Mouse (Mus musculus): ENCODE measurements at regions not wholly inside any gene's neighbourhood (a gene's known extent, or its start where the extent isn't known, plus 50 kb on each side); places are given as distances from the start of the nearest gene placed in this dataset.
"Not testable (repeated sequence)": the region's sequence is repeated elsewhere in the genome, so short reads cannot be mapped to it uniquely, and the experiment has no call there.

DNA sequence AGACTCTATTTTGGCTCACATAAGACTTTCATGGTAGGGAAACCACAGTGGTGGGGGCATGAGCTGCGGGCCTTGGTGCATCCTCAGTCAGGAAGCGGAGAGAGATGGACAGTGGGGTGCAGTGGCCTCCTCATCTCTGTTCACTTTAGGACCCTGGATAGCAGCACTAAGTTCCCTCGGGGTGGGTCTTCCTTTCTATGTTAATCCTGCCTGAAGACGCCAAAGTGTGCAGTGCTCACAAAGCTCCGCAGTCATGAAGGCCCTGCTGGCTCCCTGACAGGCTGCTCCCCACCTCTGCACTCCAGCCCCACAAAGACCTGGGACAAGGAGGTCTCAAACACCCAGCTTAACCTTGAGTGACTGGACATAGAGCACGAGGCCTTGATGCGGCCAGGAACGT, 56.8 kb downstream of the Sox1 start:
- intact Hi-C loops (cut with DNase I) = no loop called here
- DNase-seq = no peak

DNA sequence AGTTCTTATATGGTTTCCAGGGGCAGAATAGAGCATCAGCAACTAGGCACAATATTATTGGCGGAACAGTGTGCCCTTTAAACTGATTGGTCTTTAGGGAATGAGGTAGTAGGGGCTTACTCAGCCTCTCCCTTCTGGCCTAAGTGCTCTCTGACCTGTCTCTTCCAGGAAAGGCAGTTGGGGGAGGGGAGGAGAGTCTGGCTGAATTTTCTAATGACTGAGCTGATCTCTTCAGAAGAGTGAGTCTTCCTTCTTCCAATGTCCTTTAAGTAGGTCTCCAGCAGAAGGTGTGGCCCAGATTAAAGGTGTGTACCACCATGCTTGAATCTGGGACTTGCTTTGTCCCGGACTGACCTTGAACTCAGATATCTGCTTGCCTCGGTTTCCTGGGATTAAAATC, 60.3 kb downstream of the Sox1 start:
- intact Hi-C loops (cut with DNase I) = not testable (repeated sequence)

GRCm38 (mm10) chr8:12456326-12456725, 61.2 kb downstream of the Sox1 start:
- intact Hi-C loops (cut with DNase I) = no loop called here

More for the DNA sequence above, 60.3 kb downstream of the Sox1 start:
- DNase-seq = not testable (repeated sequence)

DNA sequence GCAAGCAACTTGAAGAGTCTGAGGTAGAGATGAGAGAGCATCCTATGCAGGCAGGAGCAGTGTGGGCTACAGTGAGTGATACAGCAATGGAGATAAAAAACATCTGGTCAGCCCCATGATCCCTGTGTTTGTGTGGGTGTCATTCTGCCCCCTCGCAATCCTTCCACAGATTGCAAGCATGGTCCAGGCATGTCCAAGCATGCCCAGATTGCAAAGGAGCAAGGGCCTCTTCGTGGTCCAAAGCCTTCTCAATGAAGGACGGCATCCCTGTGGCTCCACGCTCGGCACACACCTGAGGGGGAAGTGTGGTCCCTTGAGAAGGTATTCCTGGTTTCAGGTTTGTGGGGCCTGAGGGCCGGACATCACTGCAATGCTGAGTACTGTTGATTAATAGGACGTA, 61.9 kb downstream of the Sox1 start:
- no peak for DNase-seq
- intact Hi-C loops (cut with DNase I) = no loop called here

More at GRCm38 (mm10) chr8:12456326-12456725, 61.2 kb downstream of the Sox1 start:
- no peak for DNase-seq

DNA sequence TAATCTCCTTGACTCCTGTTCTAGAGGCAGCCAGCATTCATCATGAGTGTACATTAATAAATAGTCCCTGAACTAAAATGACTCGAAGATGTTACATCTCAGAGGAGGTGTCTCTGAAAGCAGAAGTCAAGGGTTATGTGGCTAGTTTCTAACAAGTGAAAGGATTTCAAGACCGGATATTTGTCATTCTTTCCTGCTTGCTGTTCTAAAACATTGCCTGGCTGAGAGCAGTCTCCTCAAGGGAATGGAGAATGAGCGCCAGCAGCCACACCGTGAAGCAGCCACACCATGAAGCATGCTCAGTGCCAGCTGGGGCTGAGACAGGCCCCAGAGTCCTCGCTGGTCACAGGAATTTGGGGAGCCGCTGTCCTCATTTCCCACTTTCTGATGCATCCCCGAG, 71.8 kb downstream of the Sox1 start:
- DNase-seq = no peak
- intact Hi-C loops (cut with DNase I) = no loop called here

DNA sequence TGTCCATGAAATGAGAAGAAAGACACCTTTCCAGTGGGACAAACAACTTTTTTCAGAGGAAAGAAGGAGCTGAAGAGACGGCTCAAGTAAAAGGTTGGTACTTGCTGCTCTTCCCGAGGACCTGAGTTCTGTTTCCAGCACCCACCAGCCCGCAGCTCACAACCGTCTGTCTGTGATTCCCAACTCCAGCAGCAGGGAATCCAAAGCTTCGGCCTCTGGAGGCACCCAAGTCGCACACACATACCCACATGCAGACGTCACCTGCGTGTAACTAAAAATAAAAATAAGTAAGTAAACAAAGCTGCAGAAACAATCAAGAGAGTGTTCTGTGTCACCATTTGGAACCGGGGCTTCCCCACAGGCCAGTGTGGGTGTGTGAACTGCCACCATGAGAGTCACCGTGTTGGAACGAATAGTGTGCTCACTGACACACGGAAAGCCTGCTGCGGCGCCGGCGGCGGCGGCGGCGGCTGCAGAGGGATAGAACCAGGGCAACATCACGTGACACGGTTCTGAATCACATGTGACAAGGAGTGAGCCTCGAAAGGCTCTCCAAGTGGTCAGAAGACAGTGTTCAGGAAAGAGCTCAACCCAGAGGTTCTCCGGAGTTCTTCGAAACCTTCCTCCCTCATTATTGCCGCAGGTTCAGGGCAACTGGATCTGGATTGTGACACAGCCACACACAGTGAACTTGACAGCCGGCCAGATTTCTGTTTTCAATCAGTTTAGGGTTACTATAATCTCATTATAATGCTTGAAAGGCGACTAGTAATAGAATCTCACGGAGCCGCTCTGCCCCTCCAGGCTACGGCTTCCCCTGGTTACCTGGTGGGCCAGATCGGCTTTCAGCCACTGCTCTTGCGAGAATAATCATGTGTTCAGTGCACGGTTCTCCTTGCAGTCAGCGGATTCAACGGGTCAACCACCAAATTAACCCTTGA, 72.6 kb downstream of the Sox1 start:
- intact Hi-C loops (cut with DNase I) = no loop called here
- no peak for DNase-seq

- no peak for DNase-seq
Observed at GRCm38 (mm10) chr8:12477449-12478401, 82.6 kb downstream of the Sox1 start.

DNA sequence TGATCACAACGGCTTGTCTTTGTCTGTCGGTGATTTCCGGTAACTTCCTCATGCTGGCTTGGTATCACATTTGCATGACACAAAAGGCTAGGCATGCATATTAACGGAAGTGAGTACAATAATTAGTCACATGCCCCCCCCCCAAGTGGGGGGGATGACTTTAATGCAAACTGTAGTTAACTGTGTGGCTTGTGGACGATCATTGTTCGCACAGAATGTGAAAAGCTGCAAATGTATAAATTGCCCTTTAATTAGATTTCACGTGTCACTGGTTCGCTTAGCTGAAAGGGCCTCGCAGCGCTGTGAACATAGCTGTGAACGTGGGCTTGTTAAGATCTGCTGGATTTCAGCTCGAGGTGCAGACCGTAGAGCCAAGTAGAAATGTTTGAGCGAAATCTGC, 86.8 kb downstream of the Sox1 start:
- no peak for DNase-seq
- intact Hi-C loops (cut with DNase I) = no loop called here

More at GRCm38 (mm10) chr8:12477449-12478401, 82.6 kb downstream of the Sox1 start:
- intact Hi-C loops (cut with DNase I) = no loop called here

- intact Hi-C loops (cut with DNase I) = no loop called here
- DNase-seq = no peak
Observed at GRCm38 (mm10) chr8:12483551-12483950, 88.5 kb downstream of the Sox1 start.

GRCm38 (mm10) chr8:12485326-12485725, 87.5 kb upstream of the Spaca7 start:
- intact Hi-C loops (cut with DNase I) = no loop called here
- no peak for DNase-seq

DNA sequence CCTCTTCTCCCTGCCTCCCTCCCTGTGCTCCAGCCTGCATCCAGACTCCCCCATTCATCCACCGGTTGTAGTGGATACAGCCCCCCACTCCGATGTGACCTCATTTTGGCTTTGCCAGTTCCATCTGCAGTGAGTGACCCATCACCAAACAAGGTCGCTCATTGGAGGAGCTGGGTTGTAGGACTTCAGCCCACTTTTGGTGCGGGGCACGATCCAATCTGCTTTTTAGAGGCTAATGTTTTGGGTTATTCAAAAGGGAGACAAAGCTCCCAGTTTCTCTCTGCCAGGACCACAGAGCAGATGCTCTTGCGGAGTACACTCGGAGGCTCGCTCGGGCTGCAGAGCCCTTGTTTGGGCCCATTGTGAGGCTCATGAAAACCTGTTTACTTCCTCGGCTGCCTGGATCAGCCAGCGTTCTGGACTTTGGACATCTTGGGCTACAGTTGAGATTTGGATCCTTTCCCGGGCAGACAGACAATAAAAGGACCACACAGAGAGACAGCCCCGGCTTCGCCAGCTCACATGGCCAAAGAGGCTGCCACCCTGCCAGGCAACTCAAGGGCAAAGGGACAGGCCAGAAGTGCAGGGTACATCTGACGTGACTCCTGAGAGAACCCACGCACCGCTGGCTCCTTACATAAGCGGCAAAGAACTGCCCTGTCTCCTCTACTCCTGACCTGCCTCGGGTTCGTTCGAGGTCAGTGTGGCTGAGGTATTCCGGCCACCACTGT, 86.3 kb upstream of the Spaca7 start:
- intact Hi-C loops (cut with DNase I) = no loop called here
- peak; percentile 33 to 35 for DNase-seq

DNA sequence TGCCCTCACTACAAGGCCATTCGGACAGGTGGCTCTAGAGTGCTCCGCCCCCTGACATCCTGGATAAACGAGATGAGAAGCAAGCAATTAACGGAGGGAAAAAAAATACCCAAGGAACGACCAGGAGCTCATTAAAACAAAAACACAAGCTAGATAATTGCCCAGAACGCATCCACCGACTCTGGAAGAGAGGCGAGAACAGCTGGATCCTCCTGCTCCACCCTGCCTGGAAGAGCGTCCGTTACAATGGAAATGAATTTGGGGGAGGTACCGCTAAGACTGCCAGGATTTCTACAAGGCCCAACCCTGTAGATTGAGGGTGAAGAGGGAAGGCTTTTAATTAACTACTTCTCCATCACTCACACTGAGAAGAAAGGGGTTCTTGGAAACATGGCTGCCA, 85.6 kb upstream of the Spaca7 start:
- intact Hi-C loops (cut with DNase I) = no loop called here
- no peak for DNase-seq

DNA sequence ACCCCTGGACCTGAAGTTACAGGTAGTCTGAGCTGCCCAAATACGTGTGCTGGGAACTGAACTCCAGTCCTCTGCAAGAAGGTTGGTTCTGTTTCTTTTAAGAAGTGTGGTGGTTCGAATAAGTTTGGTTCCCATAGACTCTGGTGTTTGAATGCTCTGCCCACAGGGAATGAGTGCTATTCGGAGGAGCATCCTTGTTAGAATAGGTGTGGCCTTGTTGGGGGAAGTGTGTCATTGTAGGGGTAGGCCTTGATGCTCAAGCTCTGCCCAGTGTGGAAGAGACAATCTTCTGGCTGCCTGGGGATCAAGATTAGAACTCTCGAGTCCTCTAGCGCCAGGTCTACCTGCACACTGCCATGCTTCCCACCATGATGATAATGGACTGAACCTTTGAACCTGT, 83.6 kb upstream of the Spaca7 start:
- intact Hi-C loops (cut with DNase I) = no loop called here
- DNase-seq = no peak

DNA sequence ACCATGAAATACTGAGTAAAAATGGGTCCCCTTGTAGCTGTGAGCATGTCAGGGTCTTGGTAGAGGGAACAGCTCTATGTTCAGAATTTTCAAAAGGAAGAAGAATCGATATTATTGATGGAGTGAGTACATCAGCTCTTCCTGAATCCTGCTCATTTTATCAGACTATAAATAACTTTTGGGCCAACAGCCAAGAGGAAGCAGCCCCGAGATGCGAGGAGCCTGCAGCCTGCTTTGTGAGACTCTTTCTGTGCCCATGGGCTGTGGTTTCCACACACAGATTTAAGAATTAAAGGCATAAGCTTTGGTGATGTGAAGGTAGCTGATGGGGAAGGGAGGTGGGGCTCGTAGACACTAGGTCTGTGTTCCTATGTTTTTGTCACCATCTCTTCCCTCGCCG, 81.4 kb upstream of the Spaca7 start:
- intact Hi-C loops (cut with DNase I) = no loop called here
- no peak for DNase-seq

GRCm38 (mm10) chr8:12492461-12492860, 80.4 kb upstream of the Spaca7 start:
- DNase-seq = no peak
- intact Hi-C loops (cut with DNase I) = no loop called here

GRCm38 (mm10) chr8:12494559-12494958, 78.3 kb upstream of the Spaca7 start:
- DNase-seq = no peak
- intact Hi-C loops (cut with DNase I) = no loop called here

DNA sequence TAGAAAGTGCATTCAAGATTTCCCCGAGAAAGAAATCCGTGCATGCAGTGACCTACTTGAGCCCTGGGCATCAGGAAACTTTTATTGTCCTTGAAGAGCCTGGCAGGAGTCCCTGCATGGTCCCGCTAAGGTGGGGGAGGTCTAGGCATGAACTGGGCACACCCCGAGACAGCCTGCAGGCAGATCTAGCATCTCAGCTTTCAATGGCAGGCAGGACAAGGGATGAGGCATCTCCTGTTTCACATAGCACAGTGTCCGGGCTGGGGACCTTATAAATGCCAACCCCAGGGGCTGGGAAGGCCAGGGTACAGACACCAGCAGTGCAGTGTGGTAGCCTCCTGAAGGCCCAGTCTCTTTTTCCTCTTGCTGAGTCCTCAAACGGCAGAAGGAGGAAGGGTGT, 75.4 kb upstream of the Spaca7 start:
- DNase-seq = no peak
- intact Hi-C loops (cut with DNase I) = no loop called here

DNA sequence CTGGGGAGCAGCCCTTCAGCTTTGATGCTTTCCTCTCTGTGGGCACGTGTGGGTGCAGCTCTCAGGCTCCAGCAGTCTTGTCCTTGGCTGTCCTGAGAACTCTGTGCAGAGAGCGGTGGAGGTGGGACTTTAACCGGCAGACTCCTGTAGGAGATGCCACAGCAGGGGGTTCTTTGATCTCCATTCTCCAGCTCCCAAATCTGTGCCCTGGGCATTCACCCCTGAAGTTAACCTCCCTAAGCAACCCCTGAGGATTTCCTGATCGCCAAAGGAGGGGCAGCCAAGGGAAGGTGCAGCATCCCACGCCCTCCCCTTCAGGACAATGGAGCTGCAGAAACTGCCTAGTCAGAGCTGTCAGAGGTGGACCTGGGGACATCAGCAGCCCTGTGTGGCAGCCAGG, 73.2 kb upstream of the Spaca7 start:
- intact Hi-C loops (cut with DNase I) = no loop called here
- no peak for DNase-seq

DNA sequence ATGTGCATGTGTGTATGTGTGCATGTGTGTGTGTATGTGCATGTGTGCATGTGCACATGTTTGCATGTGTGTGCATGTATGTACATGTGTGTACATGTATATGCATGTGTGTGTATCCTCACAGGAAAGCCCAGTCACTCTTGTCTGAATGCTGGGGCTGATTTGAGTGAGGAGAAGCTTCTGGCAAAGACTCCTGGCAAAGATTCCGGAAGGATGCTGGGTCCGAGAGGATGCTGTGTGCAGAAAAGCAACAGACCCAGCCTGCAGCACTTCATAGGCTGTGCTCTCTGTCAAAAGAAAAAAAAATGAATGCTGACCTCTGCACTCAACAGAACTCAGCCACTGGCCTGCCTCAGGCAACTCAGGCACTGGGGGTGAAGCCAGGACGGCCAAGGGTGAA, 72.5 kb upstream of the Spaca7 start:
- no peak for DNase-seq
- intact Hi-C loops (cut with DNase I) = no loop called here

- intact Hi-C loops (cut with DNase I) = no loop called here
- DNase-seq = no peak
Observed at GRCm38 (mm10) chr8:12501824-12502223, 71.0 kb upstream of the Spaca7 start.

GRCm38 (mm10) chr8:12502321-12502775, 70.5 kb upstream of the Spaca7 start:
- intact Hi-C loops (cut with DNase I) = no loop called here
- DNase-seq = no peak

All from heart, postnatal 14 days (tissue).